Mouse (Mus musculus) thymus, postnatal 25 days (tissue): ENCODE measurements at regions not wholly inside any gene's neighbourhood (a gene's known extent, or its start where the extent isn't known, plus 50 kb on each side); places are given as distances from the start of the nearest gene placed in this dataset.

Experiments
- DNase-seq: peaks from one replicate; pipeline ENCODE4 v3.0.0; 2022

DNA sequence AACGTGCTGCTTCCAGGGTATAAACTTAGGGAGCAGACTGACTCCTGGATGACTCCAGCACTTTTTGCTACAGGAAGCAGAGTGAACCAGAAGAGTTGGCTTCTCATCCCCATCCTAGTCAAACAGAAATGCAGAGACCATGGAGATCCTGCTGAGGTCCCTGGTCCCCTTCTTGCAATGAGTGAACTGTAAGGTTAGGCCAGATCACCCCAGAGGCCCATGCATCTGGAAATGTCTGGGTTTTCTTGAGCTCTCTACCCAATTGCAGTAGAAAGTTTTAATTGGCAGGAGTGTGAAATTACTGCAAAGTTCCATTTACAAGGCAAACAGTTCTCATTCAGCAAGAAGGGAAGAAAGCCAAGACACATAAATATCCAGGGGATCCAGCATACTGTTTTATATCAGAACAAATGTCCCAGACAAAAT lies 101.8 kb downstream of the Kctd12 start:
- no peak for DNase-seq

DNA sequence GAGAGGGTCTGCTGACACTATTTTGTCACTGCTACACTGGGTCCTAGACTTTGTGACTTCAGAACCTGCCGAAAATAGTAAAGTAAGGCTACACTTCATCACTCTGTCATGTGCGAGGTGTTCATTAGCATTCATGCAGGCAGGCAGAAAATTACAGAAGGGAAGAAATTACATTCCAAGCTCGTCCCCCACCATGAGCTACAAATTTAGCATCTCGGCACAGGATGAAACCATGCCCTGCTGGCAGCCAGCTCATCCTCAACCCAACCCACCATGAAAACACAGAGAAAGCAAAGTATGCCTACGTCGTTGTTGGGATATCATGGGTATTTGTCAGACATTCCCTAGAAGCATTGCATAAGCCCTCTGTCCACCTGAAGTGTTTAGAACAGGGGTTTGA lies 103.9 kb downstream of the Kctd12 start:
- DNase-seq = no peak

DNA sequence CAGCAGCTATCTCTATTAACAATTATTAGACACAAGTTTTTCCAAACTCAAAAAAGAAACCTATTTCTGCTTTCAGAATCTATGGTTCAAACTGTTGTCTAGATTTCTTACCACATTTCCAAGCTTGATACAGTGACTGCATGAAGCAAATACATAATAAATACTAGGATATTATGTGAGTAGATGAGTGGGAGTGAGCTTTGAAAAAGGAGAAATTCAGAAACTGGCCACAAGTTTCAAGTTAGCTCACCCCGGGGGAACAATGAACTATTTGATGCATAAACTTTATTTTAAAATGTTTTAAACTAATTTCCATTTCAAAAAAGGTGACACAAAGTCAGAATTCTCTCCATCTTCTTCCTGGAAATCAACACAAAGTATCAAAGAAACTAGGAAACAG lies 114.3 kb downstream of the Kctd12 start:
- no peak for DNase-seq

DNA sequence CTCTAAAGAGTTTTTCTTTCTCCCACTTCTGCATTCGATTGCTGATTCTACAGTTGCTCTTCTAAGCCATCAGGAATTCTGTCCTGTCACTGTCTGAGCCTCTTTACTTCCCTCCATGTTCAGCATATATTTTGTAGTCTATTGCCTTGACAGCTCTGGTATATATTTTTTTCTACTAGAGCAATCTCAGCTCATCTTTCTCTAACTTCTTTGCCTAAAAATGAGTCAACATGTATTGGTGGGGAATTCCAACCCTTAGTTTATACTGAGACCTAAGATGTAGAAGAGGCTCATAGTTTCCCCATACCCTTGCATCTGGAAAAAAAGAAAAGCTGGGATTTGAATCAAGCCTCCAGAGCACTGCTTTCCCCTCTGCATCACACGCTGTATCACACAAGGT lies 114.7 kb downstream of the Kctd12 start:
- DNase-seq = no peak

DNA sequence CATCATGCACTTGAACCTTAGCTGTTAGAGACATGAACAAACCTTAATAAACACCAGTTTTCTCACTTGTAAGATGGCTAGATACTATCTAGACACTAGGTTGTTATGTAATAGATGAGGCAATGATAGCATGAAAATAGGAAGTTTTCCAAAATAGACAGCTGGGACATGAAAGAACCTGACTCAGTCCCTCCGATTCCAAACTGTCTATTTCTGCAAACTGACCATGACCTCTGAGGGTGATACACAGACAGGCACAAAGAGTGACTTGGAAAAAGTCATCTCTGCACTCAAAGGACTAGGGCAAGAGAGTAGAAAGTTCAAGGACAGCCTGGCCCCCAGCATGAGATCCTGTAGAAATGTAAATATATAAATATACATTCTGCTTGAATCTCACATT lies 115.9 kb downstream of the Kctd12 start:
- no peak for DNase-seq

GRCm38 (mm10) chr14:102861694-102862093 lies 120.7 kb downstream of the Kctd12 start:
- no peak for DNase-seq

- DNase-seq = no peak
Observed at GRCm38 (mm10) chr14:102859361-102859871, 123.0 kb downstream of the Kctd12 start.

DNA sequence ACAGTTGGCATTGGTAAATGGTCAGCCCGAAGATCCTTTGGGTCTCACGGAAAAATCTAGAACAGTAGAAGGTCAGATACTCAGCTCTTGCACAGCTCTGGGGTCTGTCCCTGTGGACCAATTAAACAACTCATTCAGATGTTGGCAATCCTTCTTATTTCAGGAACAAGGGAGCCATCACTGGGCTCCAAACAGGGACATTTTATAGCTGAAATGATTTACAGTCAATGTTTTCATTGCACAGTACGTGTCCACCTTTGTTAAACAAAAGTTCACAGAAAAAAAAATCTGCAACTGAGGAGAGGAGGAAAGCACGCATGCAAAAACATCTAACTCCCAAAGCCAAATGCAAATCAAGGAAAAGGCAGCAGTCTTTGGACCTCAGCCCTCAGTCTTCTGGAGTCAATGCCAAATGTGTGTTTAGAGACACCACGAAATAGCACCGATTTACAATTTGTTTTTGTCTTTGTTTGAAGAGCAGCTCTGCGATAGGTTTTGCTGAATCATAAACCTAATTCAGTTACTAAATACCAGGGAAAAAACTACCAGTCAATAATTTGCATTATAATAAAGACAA lies 127.1 kb downstream of the Kctd12 start:
- DNase-seq = no peak

GRCm38 (mm10) chr14:102843700-102844099 lies 138.7 kb downstream of the Kctd12 start:
- DNase-seq = no peak

DNA sequence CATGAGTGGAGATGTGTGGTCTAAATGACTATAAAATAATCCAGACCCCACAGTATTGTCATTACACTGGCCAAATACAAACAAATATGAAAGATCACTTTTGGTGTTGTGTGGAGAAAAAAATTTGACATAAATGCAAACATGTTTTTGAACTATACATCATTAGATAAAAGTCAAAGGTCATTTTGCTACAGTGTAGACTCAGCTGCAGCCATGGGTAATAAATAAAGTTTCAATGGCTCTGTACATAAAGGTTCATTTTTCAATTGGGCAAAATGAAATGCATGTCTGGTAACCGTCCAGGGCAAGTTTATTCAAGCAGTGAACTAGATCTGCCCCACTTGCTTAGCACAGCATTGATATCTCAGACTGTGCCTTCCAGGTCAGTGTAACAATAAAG lies 144.8 kb downstream of the Kctd12 start:
- DNase-seq = no peak

GRCm38 (mm10) chr14:102835118-102835769 lies 147.2 kb downstream of the Kctd12 start:
- DNase-seq = no peak

GRCm38 (mm10) chr14:102828442-102828841 lies 154.0 kb downstream of the Kctd12 start:
- DNase-seq = no peak

DNA sequence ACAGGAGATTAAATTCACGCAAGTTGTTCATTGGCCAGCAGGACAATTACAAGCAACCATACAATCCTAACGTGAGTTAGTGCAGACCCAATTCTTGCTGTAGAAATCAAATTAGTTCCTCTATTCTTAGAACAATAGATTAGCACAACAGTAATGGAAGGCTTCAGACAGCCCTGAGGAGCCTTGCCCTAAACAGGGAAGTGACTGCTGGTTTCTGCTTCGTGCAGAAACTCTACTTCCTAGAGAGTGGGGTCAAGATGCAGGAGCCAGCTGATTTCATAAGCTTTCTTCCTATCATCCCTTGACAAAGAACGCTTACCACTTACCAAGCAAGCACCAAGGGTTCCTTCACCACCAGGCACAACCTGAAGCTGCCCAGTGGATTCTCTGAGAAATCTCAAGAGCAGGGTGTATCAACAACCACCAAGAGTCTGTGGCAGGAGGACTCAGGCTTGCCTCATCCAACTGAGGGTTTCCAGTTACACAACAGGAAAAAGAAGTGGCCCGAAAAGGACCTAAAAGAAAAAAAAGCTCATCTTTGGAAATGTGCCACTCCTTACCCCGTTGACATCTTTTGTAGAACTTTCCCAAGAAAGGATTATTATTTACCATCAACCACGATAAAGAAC lies 154.6 kb downstream of the Kctd12 start:
- DNase-seq = no peak

DNA sequence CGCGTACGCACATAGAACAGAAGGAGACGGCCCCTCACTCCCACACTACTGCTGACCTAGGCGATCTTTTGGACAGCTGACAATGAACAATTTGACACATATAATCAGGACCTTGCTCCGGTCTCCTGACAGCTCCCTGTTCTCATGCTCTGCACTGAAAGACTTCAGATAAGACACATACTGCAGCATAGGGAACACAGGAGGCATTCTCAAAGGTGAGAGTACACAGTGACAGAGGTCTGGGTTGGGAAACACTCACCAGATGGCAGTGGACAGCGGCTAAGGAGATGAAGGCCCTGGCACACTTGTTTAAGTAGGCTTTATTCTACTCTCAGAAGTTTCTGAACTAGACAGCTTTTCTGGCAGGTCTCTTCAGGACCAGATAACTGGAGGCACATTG lies 156.9 kb downstream of the Kctd12 start:
- DNase-seq = no peak

DNA sequence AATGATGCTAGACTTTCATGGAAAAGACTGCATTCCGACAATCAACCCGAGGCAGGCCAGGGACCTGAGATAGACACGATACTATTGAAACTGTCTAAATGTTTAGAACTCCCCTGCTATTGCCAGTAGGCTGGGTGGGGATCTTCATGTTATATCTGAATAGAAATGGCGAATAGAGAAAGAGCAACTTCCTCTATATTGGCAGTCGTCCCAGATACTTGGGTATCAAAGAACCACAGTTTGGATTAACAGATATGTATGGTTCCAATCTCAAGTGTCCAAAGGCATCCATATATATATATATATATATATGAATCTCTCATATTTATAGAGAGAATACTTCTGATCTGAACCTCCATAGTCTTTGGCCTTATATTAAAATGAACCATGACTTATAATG lies 161.8 kb downstream of the Kctd12 start:
- DNase-seq = no peak

DNA sequence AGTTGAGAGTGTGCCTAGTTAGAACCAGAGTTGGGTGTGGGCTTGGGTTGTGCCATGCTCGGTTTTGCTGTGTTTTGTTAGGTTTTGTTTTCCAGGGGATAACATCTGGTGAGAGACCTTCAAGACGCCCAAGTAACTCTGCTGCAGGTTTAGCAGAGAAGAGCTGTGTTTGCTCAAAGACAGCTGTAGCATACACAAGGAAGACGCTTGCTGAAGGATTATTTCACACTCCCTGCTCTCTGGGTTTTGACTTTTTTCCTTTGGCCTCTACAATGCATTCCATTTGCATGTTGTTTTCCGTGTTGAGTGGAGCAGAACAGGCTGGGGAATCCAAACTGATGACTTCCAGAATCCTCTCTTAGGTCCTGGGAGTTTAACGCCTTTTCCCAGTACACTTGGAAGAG lies 170.8 kb downstream of the Kctd12 start:
- DNase-seq = peak; percentile 32

- DNase-seq = no peak
Observed at GRCm38 (mm10) chr14:102811022-102811421, 171.4 kb downstream of the Kctd12 start.

- DNase-seq = peak; percentile 68
Observed at GRCm38 (mm10) chr14:102810121-102810921, 172.1 kb downstream of the Kctd12 start.

- peak; percentile 50 for DNase-seq
Observed at GRCm38 (mm10) chr14:102805936-102806923, 176.2 kb downstream of the Kctd12 start.

DNA sequence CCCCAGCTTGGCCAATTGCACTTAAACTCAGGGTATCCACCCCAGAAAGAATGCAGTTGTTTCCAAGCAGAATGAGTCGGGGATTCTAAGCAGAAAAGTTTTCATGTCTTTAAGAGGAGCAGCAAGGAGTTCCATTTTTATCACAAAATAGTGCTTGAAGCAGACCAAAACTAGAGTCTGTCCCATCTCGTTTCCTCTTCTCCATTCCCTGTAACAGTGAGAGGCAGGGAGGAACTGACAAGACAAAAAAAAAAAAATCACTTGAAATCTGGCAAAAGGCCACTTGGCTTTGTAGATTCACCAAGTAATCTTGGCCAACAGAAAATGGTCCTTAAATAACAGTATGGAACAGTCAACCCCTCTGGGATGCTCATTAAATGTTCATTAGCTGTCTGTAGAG lies 186.8 kb downstream of the Kctd12 start:
- no peak for DNase-seq

GRCm38 (mm10) chr14:102794898-102795297 lies 187.5 kb downstream of the Kctd12 start:
- no peak for DNase-seq

- no peak for DNase-seq
Observed at GRCm38 (mm10) chr14:102793753-102794152, 188.7 kb downstream of the Kctd12 start.
